Mouse (Mus musculus): ENCODE measurements at regions not wholly inside any gene's neighbourhood (a gene's known extent, or its start where the extent isn't known, plus 50 kb on each side); places are given as distances from the start of the nearest gene placed in this dataset.
A peak's percentile ranks its signal among the peaks of the same experiment; 100 is the strongest.

- no peak for ATAC-seq (replicated peaks; ENCODE audit: low FRiP score, low TSS enrichment, poor library complexity, severe bottlenecking)
Observed at GRCm38 (mm10) chr10:21481255-21481654, 104.2 kb downstream of the Aldh8a1 start.

GRCm38 (mm10) chr10:21482055-21482454 is 105.0 kb downstream of the Aldh8a1 start:
- ATAC-seq (replicated peaks; ENCODE audit: low FRiP score, low TSS enrichment, poor library complexity, severe bottlenecking), result peak; percentile 80

- no peak for ATAC-seq (replicated peaks; ENCODE audit: low FRiP score, low TSS enrichment, poor library complexity, severe bottlenecking)
Observed at GRCm38 (mm10) chr10:21482659-21483058, 105.6 kb downstream of the Aldh8a1 start.

- ATAC-seq (replicated peaks; ENCODE audit: low FRiP score, low TSS enrichment, poor library complexity, severe bottlenecking), result no peak
Observed at GRCm38 (mm10) chr10:21483373-21483772, 106.3 kb downstream of the Aldh8a1 start.

GRCm38 (mm10) chr10:21488374-21488930 is 104.5 kb upstream of the 1700020N01Rik start:
- ATAC-seq (replicated peaks; ENCODE audit: low FRiP score, low TSS enrichment, poor library complexity, severe bottlenecking), result no peak

- no peak for ATAC-seq (replicated peaks; ENCODE audit: low FRiP score, low TSS enrichment, poor library complexity, severe bottlenecking)
Observed at GRCm38 (mm10) chr10:21490910-21491309, 102.0 kb upstream of the 1700020N01Rik start.

- ATAC-seq (replicated peaks; ENCODE audit: low FRiP score, low TSS enrichment, poor library complexity, severe bottlenecking), result no peak
Observed at GRCm38 (mm10) chr10:21492254-21492894, 100.6 kb upstream of the 1700020N01Rik start.

- ATAC-seq (replicated peaks; ENCODE audit: low FRiP score, low TSS enrichment, poor library complexity, severe bottlenecking), result no peak
Observed at GRCm38 (mm10) chr10:21494536-21494935, 98.4 kb upstream of the 1700020N01Rik start.

- ATAC-seq (replicated peaks; ENCODE audit: low FRiP score, low TSS enrichment, poor library complexity, severe bottlenecking), result no peak
Observed at GRCm38 (mm10) chr10:21497110-21497509, 95.8 kb upstream of the 1700020N01Rik start.

GRCm38 (mm10) chr10:21498143-21498542 is 94.8 kb upstream of the 1700020N01Rik start:
- no peak for ATAC-seq (replicated peaks; ENCODE audit: low FRiP score, low TSS enrichment, poor library complexity, severe bottlenecking)

- no peak for ATAC-seq (replicated peaks; ENCODE audit: low FRiP score, low TSS enrichment, poor library complexity, severe bottlenecking)
Observed at GRCm38 (mm10) chr10:21501658-21502057, 91.3 kb upstream of the 1700020N01Rik start.

- ATAC-seq (replicated peaks; ENCODE audit: low FRiP score, low TSS enrichment, poor library complexity, severe bottlenecking), result no peak
Observed at GRCm38 (mm10) chr10:21504431-21504830, 88.5 kb upstream of the 1700020N01Rik start.

GRCm38 (mm10) chr10:21511386-21511785 is 81.6 kb upstream of the 1700020N01Rik start:
- peak; percentile 87 for ATAC-seq (replicated peaks; ENCODE audit: low FRiP score, low TSS enrichment, poor library complexity, severe bottlenecking)

GRCm38 (mm10) chr10:21512486-21512885 is 80.5 kb upstream of the 1700020N01Rik start:
- peak; percentile 50 for ATAC-seq (replicated peaks; ENCODE audit: low FRiP score, low TSS enrichment, poor library complexity, severe bottlenecking)

GRCm38 (mm10) chr10:21517721-21518120 is 75.2 kb upstream of the 1700020N01Rik start:
- no peak for ATAC-seq (replicated peaks; ENCODE audit: low FRiP score, low TSS enrichment, poor library complexity, severe bottlenecking)

- no peak for ATAC-seq (replicated peaks; ENCODE audit: low FRiP score, low TSS enrichment, poor library complexity, severe bottlenecking)
Observed at GRCm38 (mm10) chr10:21520854-21521253, 72.1 kb upstream of the 1700020N01Rik start.

GRCm38 (mm10) chr10:21525555-21525954 is 67.4 kb upstream of the 1700020N01Rik start:
- ATAC-seq (replicated peaks; ENCODE audit: low FRiP score, low TSS enrichment, poor library complexity, severe bottlenecking), result peak; percentile 87

GRCm38 (mm10) chr10:21528396-21528795 is 64.5 kb upstream of the 1700020N01Rik start:
- no peak for ATAC-seq (replicated peaks; ENCODE audit: low FRiP score, low TSS enrichment, poor library complexity, severe bottlenecking)

GRCm38 (mm10) chr10:21529098-21529749 is 63.7 kb upstream of the 1700020N01Rik start:
- ATAC-seq (replicated peaks; ENCODE audit: low FRiP score, low TSS enrichment, poor library complexity, severe bottlenecking), result no peak

- no peak for ATAC-seq (replicated peaks; ENCODE audit: low FRiP score, low TSS enrichment, poor library complexity, severe bottlenecking)
Observed at GRCm38 (mm10) chr10:21532142-21532541, 60.8 kb upstream of the 1700020N01Rik start.

GRCm38 (mm10) chr10:21535631-21536030 is 57.3 kb upstream of the 1700020N01Rik start:
- no peak for ATAC-seq (replicated peaks; ENCODE audit: low FRiP score, low TSS enrichment, poor library complexity, severe bottlenecking)
